Mouse (Mus musculus) MEL (cell line): Measurements from ENCODE around the gene Neurod2. TPM values are rescaled to one million over a fixed set of nuclear protein-coding genes. Genes with fewer than 3 reads are reported as not detected.

Experiments
- DNase-seq: peaks from one replicate; pipeline ENCODE4 v3.0.0; 2011; ENCODE audit warnings: low read depth, low spot score
- H3K27ac ChIP-seq: 2 replicates; pipeline ENCODE4 v1.5.1; 2012; ENCODE audit warnings: low read depth, mild to moderate bottlenecking, control low read depth, low read length, moderate library complexity; ENCODE audit not compliant: control insufficient read depth
- H3K27me3 ChIP-seq, 2 experiments: fragments of 150-350 bp in 1 of 2; sonication (generic) in 1 of 2; 2 replicates each; pipeline ENCODE4 v1.6.1; 2012; ENCODE audit warnings: low read length in 2 of 2, mild to moderate bottlenecking in 2 of 2, improper control_type of control experiment in 1 of 2, moderate library complexity in 1 of 2; ENCODE audit not compliant: insufficient read depth in 2 of 2, control insufficient read depth in 1 of 2
- H3K36me3 ChIP-seq, 2 experiments: 2 replicates each; pipeline ENCODE4 v1.6.1; 2012 to 2014; ENCODE audit warnings: low read length in 2 of 2, improper control_type of control experiment in 1 of 2, inconsistent platforms in 1 of 2, mild to moderate bottlenecking in 1 of 2; ENCODE audit not compliant: insufficient read depth in 2 of 2, control insufficient read depth in 1 of 2
- H3K4me1 ChIP-seq, 2 experiments: fragments of 150-350 bp in 1 of 2; sonication (generic) in 1 of 2; 2 replicates each; pipeline ENCODE4 v1.6.1; 2012; ENCODE audit warnings: low read length in 2 of 2, improper control_type of control experiment in 1 of 2, mild to moderate bottlenecking in 1 of 2; ENCODE audit not compliant: insufficient read depth in 2 of 2, control insufficient read depth in 1 of 2
- H3K4me3 ChIP-seq, 2 experiments: fragments of 150-350 bp in 1 of 2; sonication (generic) in 1 of 2; 2 replicates each; pipeline ENCODE4 v1.5.1; 2012; ENCODE audit warnings: low read depth in 2 of 2, low read length in 2 of 2, mild to moderate bottlenecking in 2 of 2, moderate library complexity in 2 of 2, control low read depth in 1 of 2, improper control_type of control experiment in 1 of 2; ENCODE audit not compliant: control insufficient read depth in 1 of 2, insufficient read depth in 1 of 2
- H3K79me2 ChIP-seq: 2 replicates; pipeline ENCODE4 v1.6.1; 2012; ENCODE audit warnings: mild to moderate bottlenecking, low read length, moderate library complexity; ENCODE audit not compliant: control insufficient read depth, poor library complexity, insufficient read depth
- H3K9ac ChIP-seq: 2 replicates; pipeline ENCODE4 v1.6.1; 2012; ENCODE audit warnings: low read depth, mild to moderate bottlenecking, control low read depth, low read length, moderate library complexity; ENCODE audit not compliant: control insufficient read depth, poor library complexity, severe bottlenecking
- H3K9me3 ChIP-seq: fragments of 150-350 bp; sonication (generic); replicated peaks from 2 replicates; pipeline ENCODE4 v1.6.1; 2012; ENCODE audit warnings: mild to moderate bottlenecking, low read length, improper control_type of control experiment, moderate library complexity; ENCODE audit not compliant: insufficient read depth
- CHD1 ChIP-seq: IDR thresholded peaks from 2 replicates; pipeline ENCODE4 v1.6.1; 2012; ENCODE audit warnings: low read depth, mild to moderate bottlenecking, inconsistent platforms, low read length, improper control_type of control experiment
- E2F4 ChIP-seq: IDR thresholded peaks from 2 replicates; pipeline ENCODE4 v1.6.1; 2011; ENCODE audit warnings: low read depth, low read length, improper control_type of control experiment, borderline replicate concordance
- ELF1 ChIP-seq: IDR thresholded peaks from 2 replicates; pipeline ENCODE4 v1.6.1; 2014; ENCODE audit warnings: low read depth, mild to moderate bottlenecking, inconsistent platforms, low read length, improper control_type of control experiment, moderate library complexity
- EP300 ChIP-seq, 2 experiments: IDR thresholded peaks; 2 replicates each; pipeline ENCODE4 v1.6.1; 2011; ENCODE audit warnings: improper control_type of control experiment in 2 of 2, low read length in 2 of 2, low read depth in 1 of 2, mild to moderate bottlenecking in 1 of 2
- GABPA ChIP-seq: IDR thresholded peaks from 2 replicates; pipeline ENCODE4 v1.6.1; 2012; ENCODE audit warnings: low read depth, mild to moderate bottlenecking, inconsistent platforms, low read length, improper control_type of control experiment, moderate library complexity
- GATA1 ChIP-seq: IDR thresholded peaks from 2 replicates; pipeline ENCODE4 v1.6.1; 2011; ENCODE audit warnings: low read depth, low read length, improper control_type of control experiment
- HCFC1 ChIP-seq: IDR thresholded peaks from 2 replicates; pipeline ENCODE4 v1.6.1; 2012; ENCODE audit warnings: low read depth, mild to moderate bottlenecking, inconsistent platforms, low read length, improper control_type of control experiment, moderate library complexity
- KAT2A ChIP-seq: conservative IDR thresholded peaks from 2 replicates; pipeline ENCODE4 v1.6.1; 2012; ENCODE audit warnings: low read depth, low read length, improper control_type of control experiment, inconsistent platforms
- MAFK ChIP-seq: IDR thresholded peaks from 2 replicates; pipeline ENCODE4 v1.6.1; 2011; ENCODE audit warnings: low read depth, mild to moderate bottlenecking, low read length, improper control_type of control experiment, borderline replicate concordance
- MAZ ChIP-seq: IDR thresholded peaks from 2 replicates; pipeline ENCODE4 v1.6.1; 2012; ENCODE audit warnings: low read depth, mild to moderate bottlenecking, inconsistent platforms, low read length, improper control_type of control experiment
- MEF2A ChIP-seq: IDR thresholded peaks from 2 replicates; pipeline ENCODE4 v1.6.1; 2014; ENCODE audit warnings: low read depth, mild to moderate bottlenecking, inconsistent platforms, low read length, improper control_type of control experiment; ENCODE audit not compliant: poor library complexity, insufficient replicate concordance, severe bottlenecking; ENCODE audit errors: extremely low read depth
- MXI1 ChIP-seq: IDR thresholded peaks from 2 replicates; pipeline ENCODE4 v1.6.1; 2011; ENCODE audit warnings: mild to moderate bottlenecking, low read depth, low read length, improper control_type of control experiment
- MYC ChIP-seq: IDR thresholded peaks from 2 replicates; pipeline ENCODE4 v1.6.1; 2011; ENCODE audit warnings: low read depth, mild to moderate bottlenecking, low read length, improper control_type of control experiment, moderate library complexity
- POLR2AphosphoS2 ChIP-seq: IDR thresholded peaks from 2 replicates; pipeline ENCODE4 v1.6.1; 2011; ENCODE audit warnings: low read length, improper control_type of control experiment
- RAD21 ChIP-seq: IDR thresholded peaks from 2 replicates; pipeline ENCODE4 v1.6.1; 2011; ENCODE audit warnings: mild to moderate bottlenecking, low read depth, low read length, improper control_type of control experiment
- RCOR1 ChIP-seq: IDR thresholded peaks from 2 replicates; pipeline ENCODE4 v1.6.1; 2012; ENCODE audit warnings: low read depth, mild to moderate bottlenecking, inconsistent platforms, low read length, improper control_type of control experiment
- SIN3A ChIP-seq: IDR thresholded peaks from 2 replicates; pipeline ENCODE4 v1.6.1; 2012; ENCODE audit warnings: low read length, improper control_type of control experiment, inconsistent platforms
- SMC3 ChIP-seq: IDR thresholded peaks from 2 replicates; pipeline ENCODE4 v1.6.1; 2011; ENCODE audit warnings: low read depth, low read length, improper control_type of control experiment
- TCF12 ChIP-seq: IDR thresholded peaks from 2 replicates; pipeline ENCODE4 v1.6.1; 2014; ENCODE audit warnings: low read depth, mild to moderate bottlenecking, inconsistent platforms, low read length, improper control_type of control experiment, moderate library complexity
- UBTF ChIP-seq: IDR thresholded peaks from 2 replicates; pipeline ENCODE4 v1.6.1; 2012; ENCODE audit warnings: low read depth, mild to moderate bottlenecking, inconsistent platforms, low read length, improper control_type of control experiment, moderate library complexity, borderline replicate concordance; ENCODE audit not compliant: insufficient read depth
- USF1 ChIP-seq: IDR thresholded peaks from 2 replicates; pipeline ENCODE4 v1.6.1; 2014; ENCODE audit warnings: low read depth, mild to moderate bottlenecking, inconsistent platforms, low read length, improper control_type of control experiment, moderate library complexity
- USF2 ChIP-seq, 2 experiments: IDR thresholded peaks; 2 replicates each; pipeline ENCODE4 v1.6.1; 2011 to 2012; ENCODE audit warnings: improper control_type of control experiment in 2 of 2, low read length in 2 of 2, borderline replicate concordance in 1 of 2, inconsistent platforms in 1 of 2, low read depth in 1 of 2, mild to moderate bottlenecking in 1 of 2; ENCODE audit not compliant: insufficient read depth in 1 of 2
- ZC3H11A ChIP-seq: IDR thresholded peaks from 2 replicates; pipeline ENCODE4 v1.6.1; 2012; ENCODE audit warnings: low read depth, mild to moderate bottlenecking, inconsistent platforms, low read length, improper control_type of control experiment
- polyA plus RNA-seq, 2 experiments: library from polyadenylated mRNA; stranded (reverse) in 1 of 2; unstranded in 1 of 2; fragments of >175 nt in 1 of 2; fragments of >200 nt in 1 of 2; gene quantifications; 2 replicates each; pipeline versions ENCODE4 v1.2.1 to v1.2.4; 2012; ENCODE audit warnings: low replicate concordance in 2 of 2, low read depth in 1 of 2; ENCODE audit not compliant: insufficient read length in 2 of 2, insufficient read depth in 1 of 2, missing spikeins in 1 of 2
- total RNA-seq: library from RNA; depleted of rRNA; stranded (reverse); fragments of 300-350 nt; gene quantifications from 2 replicates; pipeline ENCODE4 v1.2.3, GENCODE M21; 2012

The Neurod2 gene
- total and polyA plus RNA-seq, 3 experiments: not detected

DNA sequence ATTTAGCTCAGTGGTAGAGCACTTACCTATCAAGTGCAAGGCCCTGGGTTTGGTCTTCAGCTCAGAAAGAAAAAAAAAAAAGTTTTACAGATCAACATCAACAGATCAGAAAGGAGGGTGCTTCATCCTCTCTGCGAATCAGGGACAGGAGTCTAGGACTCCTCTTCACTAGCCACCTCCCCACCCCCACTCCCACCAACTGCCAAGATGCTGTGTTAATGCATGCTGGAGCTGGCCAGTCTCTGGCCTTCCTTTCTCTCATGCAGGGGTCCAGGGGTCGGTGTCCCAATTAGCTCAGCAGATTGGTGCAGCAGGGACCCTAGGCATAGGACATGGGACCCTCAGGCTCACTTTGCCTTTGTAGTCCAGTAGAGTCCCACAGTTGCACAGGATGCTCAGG is 41.1 kb upstream of the Neurod2 start:
- Histone ChIP-seq H3K9ac (no peak overlapping the region), H3K4me3 (no peak overlapping the region), H3K4me1 (no peaks in the 10 kb centered on the region), H3K79me2 (no peaks in the 10 kb centered on the region; the same call in 1 of the 2 replicates), H3K27me3 (no peaks in the 10 kb centered on the region), H3K36me3 (peaks cover 0 to under 1% of the 10 kb centered on the region in 2 experiments; a peak in 1 of 4 replicates), H3K27ac (no peak overlapping the region), H3K9me3 (no peaks in the 10 kb centered on the region)
- DNase-seq: no peak
- TF ChIP-seq GATA1 (no peak), TCF12 (no peak), ELF1 (no peak), MAZ (no peak), E2F4 (no peak), KAT2A (no peak), HCFC1 (no peak), EP300 (IDR thresholded peaks at IDR 0.05; ENCODE audit: low read depth in 1 of 2, low read length in 2 of 2) (no peak), USF2 (IDR thresholded peaks at IDR 0.05; ENCODE audit: borderline replicate concordance in 1 of 2, insufficient read depth in 1 of 2, low read depth in 1 of 2, low read length in 2 of 2) (no peak), RCOR1 (no peak), GABPA (no peak), MAFK (no peak), USF1 (no peak), ZC3H11A (no peak), POLR2AphosphoS2 (no peak)

DNA sequence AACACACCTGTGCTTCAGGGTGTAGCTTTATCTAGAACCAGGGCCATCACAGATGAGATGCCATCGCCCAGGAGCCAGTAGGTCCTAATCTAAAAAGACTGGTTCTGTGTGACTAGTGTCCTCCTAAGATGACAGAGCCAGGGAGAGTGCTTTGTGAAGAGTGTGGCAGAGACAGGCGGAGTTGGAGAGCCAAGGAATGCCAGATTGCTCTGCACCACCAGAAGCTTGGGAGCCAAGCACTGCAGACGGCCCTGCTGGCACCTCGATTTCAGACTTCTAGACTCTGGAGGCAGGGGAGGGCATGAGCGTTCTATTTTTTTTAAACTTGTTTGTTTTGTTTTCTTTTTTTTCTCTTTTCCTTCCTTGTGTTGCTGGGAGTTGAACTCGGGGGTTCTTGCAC is 39.9 kb upstream of the Neurod2 start:
- Histone ChIP-seq H3K4me1 (no peaks in the 10 kb centered on the region), H3K27ac (no peak overlapping the region), H3K9ac (no peak overlapping the region), H3K36me3 (no peaks in the 10 kb centered on the region; a peak in 1 of 4 replicates), H3K79me2 (no peaks in the 10 kb centered on the region; the same call in 1 of the 2 replicates), H3K9me3 (no peaks in the 10 kb centered on the region), H3K27me3 (no peaks in the 10 kb centered on the region), H3K4me3 (no peak overlapping the region)
- TF ChIP-seq SIN3A (no peak), MAZ (no peak)
- no peak for DNase-seq

DNA sequence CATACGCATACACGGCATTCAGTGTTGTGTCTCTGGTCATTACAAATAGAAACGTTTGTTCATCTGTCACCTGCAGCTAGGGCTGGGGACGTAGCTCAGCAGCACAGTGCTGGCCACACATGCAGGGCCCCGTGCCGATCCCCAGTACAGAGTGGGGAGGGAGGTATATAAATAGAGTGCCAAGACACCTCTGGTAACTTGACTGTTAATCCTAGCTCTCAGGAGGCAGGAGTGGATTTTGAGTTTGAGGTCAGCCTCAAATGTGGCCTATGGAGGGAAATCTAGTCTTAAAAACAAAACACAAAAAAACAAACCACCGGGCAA is 38.4 kb upstream of the Neurod2 start:
- Histone ChIP-seq H3K9me3 (no peaks in the 10 kb centered on the region), H3K27me3 (no peaks in the 10 kb centered on the region), H3K36me3 (no peaks in the 10 kb centered on the region), H3K27ac (no peak overlapping the region), H3K9ac (no peak overlapping the region), H3K4me3 (no peak overlapping the region), H3K4me1 (no peaks in the 10 kb centered on the region), H3K79me2 (peaks cover 2% of the 10 kb centered on the region)
- TF ChIP-seq SMC3: no peak
- no peak for TF ChIP-seq RAD21
- TF ChIP-seq UBTF: no peak
- no peak for TF ChIP-seq RCOR1
- TF ChIP-seq KAT2A: no peak
- TF ChIP-seq GATA1: no peak
- no peak for TF ChIP-seq CHD1
- no peak for TF ChIP-seq MXI1
- no peak for TF ChIP-seq MEF2A
- no peak for TF ChIP-seq MYC
- TF ChIP-seq MAFK: no peak
- DNase-seq: no peak
